Mouse (Mus musculus) lung, postnatal 14 days (tissue): ENCODE measurements around the gene Ep300.
"Not testable (repeated sequence)": the region's sequence is repeated elsewhere in the genome, so short reads cannot be mapped to it uniquely, and the experiment has no call there.

Experiments
- DNase-seq: peaks from one replicate; pipeline ENCODE4 v3.0.0; 2021

The Ep300 gene

DNA sequence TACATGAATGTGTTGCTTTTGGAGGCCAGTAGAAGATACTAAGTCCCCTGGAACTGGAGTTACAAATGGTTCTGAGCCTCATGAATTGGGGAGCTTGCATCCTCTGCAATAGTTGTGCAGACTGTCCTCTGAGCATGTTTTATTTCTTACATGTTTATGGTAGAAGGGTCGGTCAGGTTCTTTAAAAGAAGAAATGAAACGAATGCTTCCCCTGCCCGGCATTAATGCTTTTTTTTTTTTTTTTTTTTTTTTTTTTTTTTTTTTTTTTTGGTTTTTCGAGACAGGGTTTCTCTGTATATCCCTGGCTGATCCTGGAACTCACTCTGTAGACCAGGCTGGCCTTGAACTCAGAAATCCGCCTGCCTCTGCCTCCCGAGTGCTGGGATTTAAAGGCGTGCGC, 13.6 kb downstream of the Ep300 start:
- not testable (repeated sequence) for DNase-seq

- DNase-seq, result no peak
Measured at GRCm38 (mm10) chr15:81605241-81605640, 20.1 kb downstream of the Ep300 start.

GRCm38 (mm10) chr15:81606634-81607033, 21.5 kb downstream of the Ep300 start:
- peak; percentile 23 for DNase-seq

- no peak for DNase-seq
Measured at GRCm38 (mm10) chr15:81649516-81650455, 64.6 kb downstream of the Ep300 start.

DNA sequence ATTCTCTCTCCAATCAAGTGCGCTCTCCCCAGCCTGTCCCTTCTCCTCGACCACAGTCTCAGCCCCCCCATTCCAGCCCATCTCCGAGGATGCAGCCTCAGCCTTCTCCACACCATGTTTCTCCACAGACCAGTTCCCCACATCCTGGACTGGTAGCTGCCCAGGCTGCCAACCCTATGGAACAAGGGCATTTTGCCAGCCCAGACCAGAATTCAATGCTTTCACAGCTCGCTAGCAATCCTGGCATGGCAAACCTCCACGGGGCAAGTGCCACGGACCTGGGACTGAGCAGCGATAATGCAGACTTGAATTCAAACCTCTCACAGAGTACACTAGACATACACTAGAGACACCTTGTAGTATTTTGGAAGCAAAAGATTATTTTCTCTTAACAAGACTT, 65.5 kb downstream of the Ep300 start:
- no peak for DNase-seq

- DNase-seq, result no peak
Measured at GRCm38 (mm10) chr15:81661701-81662100, 76.5 kb downstream of the Ep300 start.

- no peak for DNase-seq
Measured at GRCm38 (mm10) chr15:81663281-81663680, 78.1 kb downstream of the Ep300 start.

GRCm38 (mm10) chr15:81663697-81664561, 78.8 kb downstream of the Ep300 start, which contains the start of gene L3mbtl2:
TSS of gene L3mbtl2 (plus strand) at chr15:81663889.
- DNase-seq, result peak; percentile 92

GRCm38 (mm10) chr15:81666957-81667356, 81.8 kb downstream of the Ep300 start:
- no peak for DNase-seq

GRCm38 (mm10) chr15:81670231-81670640, 85.1 kb downstream of the Ep300 start:
- peak; percentile 37 for DNase-seq

DNA sequence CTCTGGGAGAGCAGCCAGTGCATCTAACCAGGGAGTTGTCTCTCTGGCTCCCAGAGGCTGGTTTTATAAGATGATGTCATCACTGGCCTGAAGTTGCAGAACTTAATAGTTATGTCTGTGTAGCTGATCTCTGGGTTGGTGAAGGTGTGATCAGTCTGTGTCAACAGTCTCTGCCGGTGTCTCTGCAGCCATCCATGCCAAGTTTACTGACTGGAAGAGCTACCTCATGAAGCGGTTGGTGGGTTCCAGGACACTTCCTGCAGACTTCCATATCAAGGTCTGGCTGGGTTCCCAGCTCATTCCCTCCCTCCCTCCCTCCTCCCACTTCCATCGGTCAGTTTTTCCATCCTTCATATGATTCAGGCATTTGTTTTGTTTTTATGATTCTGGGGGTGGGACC, 91.5 kb downstream of the Ep300 start:
- DNase-seq, result no peak

DNA sequence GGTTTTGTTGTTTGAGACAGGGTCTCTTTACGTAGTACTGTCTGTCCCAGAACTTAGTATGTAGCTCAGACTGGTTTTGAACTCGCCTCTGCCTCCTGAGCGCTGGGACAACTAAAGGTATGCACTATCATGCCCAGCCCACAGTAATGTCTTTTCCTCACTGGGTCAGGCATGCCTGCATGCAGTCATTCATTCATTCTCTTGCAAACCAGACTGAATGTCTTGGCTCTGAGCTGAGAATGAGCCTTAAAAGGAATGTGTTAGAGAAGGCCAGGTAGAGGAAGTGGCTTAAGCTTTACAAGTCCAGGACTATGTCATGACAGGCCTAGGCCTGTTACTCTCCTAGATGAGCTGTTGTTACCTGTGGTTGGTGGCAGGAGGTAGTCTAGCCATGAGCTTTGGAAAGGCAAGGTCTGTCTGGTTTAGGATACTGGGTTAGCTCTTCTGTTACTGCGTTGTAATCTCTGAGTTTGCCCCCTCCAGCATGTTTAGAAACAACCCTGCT, 95.2 kb downstream of the Ep300 start:
- no peak for DNase-seq

DNA sequence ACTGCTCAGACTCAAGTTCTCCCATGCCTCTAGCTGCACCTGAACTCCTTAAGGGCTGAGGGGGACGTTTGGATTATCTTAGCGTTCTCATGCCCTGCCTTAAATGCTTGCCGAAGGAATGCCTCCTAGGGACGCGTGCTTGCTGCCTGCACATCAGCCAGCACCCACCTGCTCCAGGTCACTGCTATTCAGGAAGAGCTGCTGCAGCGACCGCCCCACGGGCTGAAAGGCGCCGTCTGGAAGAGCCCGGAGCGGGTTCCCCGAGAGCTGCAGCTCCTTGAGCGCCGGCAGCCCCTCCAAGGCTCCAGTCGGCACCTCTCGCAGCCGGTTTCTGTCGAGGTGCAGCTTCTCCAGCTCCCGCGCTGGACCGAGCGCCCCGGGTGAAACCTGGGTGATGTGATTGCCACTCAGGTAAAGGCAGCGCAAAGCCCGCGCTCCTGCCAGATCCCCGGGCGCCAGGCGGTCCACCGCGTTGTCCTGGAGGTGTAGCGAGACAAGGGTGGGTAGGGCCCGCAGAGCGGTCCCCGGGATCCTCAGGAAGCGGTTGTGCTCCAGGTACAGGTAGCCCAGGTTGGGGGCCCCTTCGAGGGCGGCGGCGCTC, 108.3 kb downstream of the Ep300 start:
- DNase-seq, result no peak

- DNase-seq, result peak; percentile 87
Measured at GRCm38 (mm10) chr15:81693967-81694881, 109.1 kb downstream of the Ep300 start.

DNA sequence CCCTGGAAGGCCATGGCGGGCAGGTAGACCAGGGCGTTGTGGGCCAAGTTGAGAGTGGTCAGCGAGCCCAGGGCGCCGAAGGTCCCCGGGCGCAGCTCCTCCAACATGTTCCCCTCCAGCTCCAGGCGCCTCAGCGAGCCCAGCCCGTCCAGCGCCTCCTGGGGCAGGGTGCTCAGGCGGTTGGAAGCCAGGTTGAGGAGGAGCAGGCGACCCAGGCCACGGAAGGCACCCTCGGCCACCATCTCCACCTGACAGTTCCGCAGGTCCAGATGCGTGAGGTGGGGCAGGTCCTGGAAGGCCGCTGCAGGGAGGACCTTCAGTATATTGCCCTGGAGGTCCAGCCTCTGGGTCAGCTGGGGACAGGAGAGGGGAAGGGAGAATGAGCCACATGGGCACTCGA, 109.7 kb downstream of the Ep300 start:
- no peak for DNase-seq

DNA sequence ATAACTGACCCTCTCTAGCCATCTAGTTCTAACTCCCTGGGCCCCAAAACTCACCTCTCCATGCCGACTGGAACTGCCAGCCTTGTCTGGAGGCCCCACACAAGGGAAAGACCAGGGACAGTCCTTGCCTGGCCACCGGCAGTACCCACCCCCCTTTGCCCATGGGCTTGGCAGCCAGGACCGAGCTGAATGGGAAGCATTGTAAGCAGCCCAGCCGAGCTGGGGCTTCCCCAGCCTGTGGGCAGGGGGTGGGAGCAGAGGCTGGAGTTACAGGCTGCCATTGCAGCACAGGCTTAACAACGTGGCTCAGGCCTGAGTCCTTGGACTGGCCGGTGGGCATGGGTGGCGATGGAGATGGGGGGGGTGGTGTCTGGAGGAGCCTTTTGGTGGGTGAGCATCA, 112.0 kb downstream of the Ep300 start, which contains the start of gene Chadl:
Chadl (minus strand) TSS at position 113 of the 400 bp plus-strand sequence.
- DNase-seq, result no peak

GRCm38 (mm10) chr15:81697847-81698246, 112.7 kb downstream of the Ep300 start:
- DNase-seq, result peak; percentile 33

- DNase-seq, result no peak
Measured at GRCm38 (mm10) chr15:81698532-81698931, 113.4 kb downstream of the Ep300 start.

DNA sequence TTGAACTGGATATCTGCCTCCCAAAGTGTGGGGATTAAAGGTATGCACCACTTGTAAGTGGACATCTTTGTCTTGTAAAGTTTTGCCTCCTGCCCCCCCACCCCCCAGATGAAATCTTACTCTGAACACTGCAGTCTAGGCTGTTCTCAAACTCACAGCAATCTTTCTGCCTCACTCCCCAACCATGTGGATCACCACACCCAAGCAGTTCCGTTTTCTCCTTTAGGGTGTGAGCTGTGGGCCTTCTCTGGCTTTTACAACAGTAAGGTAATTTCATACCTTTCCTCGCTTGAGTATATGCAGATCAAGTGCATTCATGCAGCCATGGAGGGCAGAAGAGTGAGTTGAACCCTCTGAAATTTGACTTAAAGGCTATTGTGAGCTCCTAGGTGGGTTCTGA, 115.0 kb downstream of the Ep300 start:
- DNase-seq, result no peak

GRCm38 (mm10) chr15:81700601-81701000, 115.5 kb downstream of the Ep300 start:
- DNase-seq, result no peak

- not testable (repeated sequence) for DNase-seq
Measured at GRCm38 (mm10) chr15:81701350-81701749, 116.2 kb downstream of the Ep300 start.
